Mouse (Mus musculus): ENCODE measurements at regions not wholly inside any gene's neighbourhood (a gene's known extent, or its start where the extent isn't known, plus 50 kb on each side); places are given as distances from the start of the nearest gene placed in this dataset.

- DNase-seq (ENCODE audit: low read depth, low spot score) = no peak
Measured at GRCm38 (mm10) chr8:102421828-102422227, 363.6 kb downstream of the Cdh11 start.

- no peak for DNase-seq (ENCODE audit: low read depth, low spot score)
Measured at GRCm38 (mm10) chr8:102414931-102415330, 370.5 kb downstream of the Cdh11 start.

GRCm38 (mm10) chr8:102413446-102413845 is 372.0 kb downstream of the Cdh11 start:
- no peak for DNase-seq (ENCODE audit: low read depth, low spot score)

GRCm38 (mm10) chr8:102387591-102387990 is 397.9 kb downstream of the Cdh11 start:
- DNase-seq (ENCODE audit: low read depth, low spot score) = no peak

GRCm38 (mm10) chr8:102345392-102345791 is 440.1 kb downstream of the Cdh11 start:
- no peak for DNase-seq (ENCODE audit: low read depth, low spot score)

- DNase-seq (ENCODE audit: low read depth, low spot score) = no peak
Measured at GRCm38 (mm10) chr8:102332511-102332910, 452.9 kb downstream of the Cdh11 start.

- no peak for DNase-seq (ENCODE audit: low read depth, low spot score)
Measured at GRCm38 (mm10) chr8:102331151-102331550, 454.3 kb downstream of the Cdh11 start.

GRCm38 (mm10) chr8:102329955-102330354 is 455.5 kb downstream of the Cdh11 start:
- DNase-seq (ENCODE audit: low read depth, low spot score) = no peak

All from brain, embryonic 18.5 days (tissue).